Mouse (Mus musculus) liver, adult (tissue): ENCODE measurements around the gene Mapk1.

Source experiments
- GATA4 ChIP-seq: IDR thresholded peaks from 2 replicates; pipeline ENCODE4 v1.6.1; 2014; ENCODE audit warnings: mild to moderate bottlenecking, low read length; ENCODE audit not compliant: insufficient replicate concordance

Gene Mapk1

DNA sequence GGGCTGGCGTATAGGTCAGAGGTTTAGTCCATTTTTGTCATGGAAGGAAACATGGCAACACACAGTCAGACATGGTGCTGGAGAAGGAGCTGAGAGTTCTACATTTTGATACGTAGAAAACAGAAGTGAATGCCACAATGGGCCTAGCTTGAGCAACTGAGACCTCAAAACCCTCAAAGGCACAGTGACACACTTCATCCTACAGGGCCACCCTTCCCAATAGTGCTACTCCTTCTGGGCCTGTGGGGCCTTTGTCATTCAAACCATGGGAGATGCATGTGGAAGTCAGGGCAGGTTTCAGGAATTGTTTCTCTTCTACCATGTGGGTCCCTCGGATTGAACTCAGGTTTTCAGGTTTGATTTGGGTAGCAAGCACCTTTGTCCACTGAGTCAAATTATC, 17.9 kb downstream of the Mapk1 start:
- TF ChIP-seq GATA4 = no peak

GRCm38 (mm10) chr16:17007070-17007469, 23.9 kb downstream of the Mapk1 start:
- no peak for TF ChIP-seq GATA4

- no peak for TF ChIP-seq GATA4
Measured at GRCm38 (mm10) chr16:17010036-17010435, 26.9 kb downstream of the Mapk1 start.

DNA sequence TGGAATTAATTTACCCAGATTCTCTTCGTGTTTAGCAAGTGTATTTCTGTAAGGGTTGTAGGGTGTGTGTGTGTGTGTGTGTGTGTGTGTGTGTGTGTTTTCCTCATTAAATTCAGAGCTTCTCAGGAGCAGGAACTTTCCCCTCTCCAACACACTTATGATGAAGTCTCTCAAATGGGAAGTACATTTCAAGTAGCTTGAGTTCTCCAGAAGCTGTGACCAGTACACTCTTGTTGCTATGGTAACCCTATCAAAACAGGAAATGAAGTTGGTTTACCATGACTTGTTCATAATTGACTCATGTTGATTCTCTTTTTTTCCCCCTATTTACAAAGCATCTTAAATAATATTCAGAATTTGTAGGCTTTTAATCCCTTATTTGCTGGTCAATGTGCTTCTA, 29.4 kb downstream of the Mapk1 start:
- TF ChIP-seq GATA4 = no peak

DNA sequence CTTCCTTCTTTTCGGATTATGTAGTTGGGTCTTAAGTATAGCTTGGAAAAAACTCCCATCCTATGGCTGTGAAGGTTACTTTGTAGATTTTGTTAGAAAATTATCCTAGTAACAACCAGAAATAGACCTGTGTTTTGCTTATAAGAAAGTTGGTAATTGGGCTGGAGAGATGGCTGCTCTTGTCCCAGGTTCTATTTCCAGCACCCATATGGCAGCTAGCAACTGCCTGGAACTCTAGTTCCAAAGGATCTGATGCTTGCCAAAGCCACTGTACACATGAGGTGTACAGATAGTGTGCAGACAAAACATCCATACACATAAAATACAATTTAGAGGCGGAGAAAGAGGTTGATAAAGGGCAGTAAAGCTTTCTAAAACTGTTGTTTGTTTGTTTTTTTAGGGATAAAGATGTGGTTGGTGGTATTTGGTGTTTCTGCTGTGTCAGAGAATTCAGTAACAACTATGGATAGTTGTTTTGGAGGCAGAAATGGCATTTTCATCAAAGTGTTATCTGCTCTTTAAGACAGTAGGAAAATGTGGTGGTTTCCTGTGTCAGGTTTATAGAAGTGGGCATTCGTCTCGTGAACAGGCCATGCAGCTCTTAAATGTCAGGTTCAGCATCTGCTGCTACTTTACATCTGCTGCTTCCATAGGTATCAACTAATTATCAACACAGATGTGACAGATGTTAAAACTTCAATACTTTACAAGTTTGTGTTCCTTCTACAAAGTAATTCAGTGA, 32.1 kb downstream of the Mapk1 start:
- TF ChIP-seq GATA4 = no peak

DNA sequence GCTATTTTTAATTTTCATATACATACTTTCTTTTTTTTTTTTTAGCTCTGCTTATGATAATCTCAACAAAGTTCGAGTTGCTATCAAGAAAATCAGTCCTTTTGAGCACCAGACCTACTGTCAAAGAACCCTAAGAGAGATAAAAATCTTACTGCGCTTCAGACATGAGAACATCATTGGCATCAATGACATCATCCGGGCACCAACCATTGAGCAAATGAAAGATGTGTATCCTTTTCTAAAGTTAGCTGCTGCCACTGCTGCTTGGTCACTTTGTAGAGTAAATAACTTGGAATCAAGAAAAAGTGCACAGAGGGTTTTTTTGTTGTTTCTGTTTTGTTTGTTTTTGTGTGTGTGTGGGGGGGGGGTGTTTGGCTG, 32.7 kb downstream of the Mapk1 start:
- TF ChIP-seq GATA4 = no peak

DNA sequence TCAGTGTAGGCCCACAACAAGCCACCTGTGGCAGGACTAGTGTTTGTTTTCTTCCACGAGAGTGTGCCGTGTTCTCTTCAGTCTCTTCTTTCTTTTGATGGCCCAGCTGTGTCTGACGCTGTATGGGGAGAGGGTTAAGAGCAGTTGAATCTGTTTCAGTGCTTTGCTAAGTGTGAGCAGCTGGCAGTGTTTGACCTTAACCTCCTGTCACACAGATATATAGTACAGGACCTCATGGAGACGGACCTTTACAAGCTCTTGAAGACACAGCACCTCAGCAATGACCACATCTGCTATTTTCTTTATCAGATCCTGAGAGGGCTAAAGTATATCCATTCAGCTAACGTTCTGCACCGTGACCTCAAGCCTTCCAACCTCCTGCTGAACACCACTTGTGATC, 34.9 kb downstream of the Mapk1 start:
- TF ChIP-seq GATA4 = no peak

DNA sequence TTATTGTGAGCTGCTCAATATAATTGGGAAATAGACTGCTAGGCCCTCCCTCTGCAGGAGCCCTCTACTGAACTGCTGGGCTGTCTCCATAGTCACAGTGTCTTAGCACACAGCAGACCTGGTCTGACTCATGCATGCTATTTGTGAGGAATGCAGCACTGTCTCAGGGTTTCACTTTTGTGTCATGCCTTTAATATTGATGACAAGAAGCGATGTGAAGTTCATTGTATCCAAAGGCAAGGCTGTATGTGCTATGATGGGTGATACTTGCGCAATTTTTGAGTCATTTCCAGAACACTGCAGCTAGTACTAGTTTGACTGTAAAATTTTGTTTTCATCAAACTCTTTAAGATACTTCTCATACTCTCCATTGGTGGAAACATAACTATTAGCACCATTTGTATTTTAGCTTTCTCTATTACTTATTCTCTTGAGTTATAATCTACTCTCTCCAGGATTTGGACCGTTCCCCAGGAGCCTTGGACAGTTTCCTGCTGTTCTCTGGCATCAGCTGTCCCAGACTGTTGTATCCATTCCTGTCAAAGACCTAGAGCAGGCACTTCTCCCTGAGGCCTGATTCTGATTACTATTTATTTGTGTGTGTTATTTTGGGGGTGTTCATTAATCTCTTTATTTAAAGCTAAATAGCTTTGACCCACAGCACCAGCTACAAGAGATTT, 41.4 kb downstream of the Mapk1 start:
- no peak for TF ChIP-seq GATA4

GRCm38 (mm10) chr16:17029971-17030695, 47.0 kb downstream of the Mapk1 start:
- no peak for TF ChIP-seq GATA4

GRCm38 (mm10) chr16:17033754-17034153, 50.6 kb downstream of the Mapk1 start:
- TF ChIP-seq GATA4 = no peak

- no peak for TF ChIP-seq GATA4
Measured at GRCm38 (mm10) chr16:17040716-17041115, 57.5 kb downstream of the Mapk1 start.

DNA sequence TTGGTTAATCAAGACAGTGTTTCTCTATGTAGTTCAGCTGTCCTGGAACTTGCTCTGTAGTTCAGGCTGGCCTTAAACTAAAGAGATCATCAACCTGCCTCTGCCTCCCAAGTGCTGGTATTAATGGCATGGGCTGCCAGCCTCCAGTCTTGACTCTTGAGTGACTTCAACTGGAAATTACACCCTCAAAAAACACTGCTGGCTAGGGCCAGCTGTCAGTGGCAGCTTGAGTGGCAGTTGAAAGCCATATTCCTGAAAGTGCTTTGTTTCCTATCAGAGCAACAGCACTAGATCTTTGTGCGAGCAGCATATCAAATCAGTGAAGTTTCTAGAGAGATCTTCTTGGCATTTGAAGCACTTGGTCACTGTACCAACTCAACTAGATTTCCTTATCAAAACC, 58.2 kb downstream of the Mapk1 start:
- TF ChIP-seq GATA4 = no peak

- TF ChIP-seq GATA4 = no peak
Measured at GRCm38 (mm10) chr16:17044320-17044719, 61.1 kb downstream of the Mapk1 start.

- TF ChIP-seq GATA4 = no peak
Measured at GRCm38 (mm10) chr16:17045287-17045686, 62.1 kb downstream of the Mapk1 start.

GRCm38 (mm10) chr16:17049886-17050285, 66.7 kb downstream of the Mapk1 start:
- no peak for TF ChIP-seq GATA4

- no peak for TF ChIP-seq GATA4
Measured at GRCm38 (mm10) chr16:17052087-17052486, 68.9 kb downstream of the Mapk1 start.
